Mouse (Mus musculus): ENCODE data around the gene Nrxn2.

Nrxn2 gene

GRCm38 (mm10) chr19:6519483-6519882 is 101.0 kb downstream of the Nrxn2 start:
- DNase-seq (ENCODE audit: low spot score), result peak; percentile 55

DNA sequence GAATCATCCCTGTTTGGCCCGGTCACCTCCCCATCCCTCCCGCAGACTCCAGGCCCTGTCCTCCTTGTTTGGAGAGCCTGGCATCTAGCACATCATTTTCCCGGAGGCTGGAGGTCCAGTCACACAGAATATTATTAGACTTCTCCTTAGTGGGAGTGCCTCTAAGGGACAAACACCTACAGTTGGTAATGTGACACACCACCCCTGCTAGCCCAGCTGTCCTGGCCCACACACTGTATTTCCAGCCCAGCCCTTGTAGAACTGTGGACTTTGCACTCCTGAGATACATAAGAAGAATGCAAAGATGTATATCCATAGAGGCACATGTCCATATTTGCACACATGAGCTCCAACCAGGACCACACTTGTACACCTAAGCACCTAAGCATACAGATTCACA is 103.1 kb downstream of the Nrxn2 start:
- no peak for DNase-seq (ENCODE audit: low spot score)

DNA sequence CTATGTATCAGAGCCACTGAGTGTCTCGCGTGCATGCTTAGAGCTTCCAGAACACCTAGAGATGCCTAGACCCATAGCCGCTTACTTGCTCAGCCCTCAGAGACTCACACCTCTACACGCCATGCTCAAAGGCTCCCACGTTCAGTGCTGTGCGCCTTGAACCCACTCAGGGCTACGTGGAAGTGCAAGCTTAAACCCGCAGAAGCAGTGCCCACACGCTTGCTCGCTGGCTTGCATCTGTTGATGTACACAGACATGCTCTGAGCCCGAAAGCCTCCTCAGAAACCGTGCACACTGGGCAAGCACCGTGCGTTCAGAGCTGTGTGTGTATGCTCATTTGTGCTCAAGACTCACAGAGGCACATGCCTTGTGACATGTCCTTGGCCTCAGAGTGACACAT is 103.8 kb downstream of the Nrxn2 start:
- DNase-seq (ENCODE audit: low spot score), result no peak

GRCm38 (mm10) chr19:6525023-6525422 is 106.5 kb downstream of the Nrxn2 start:
- no peak for DNase-seq (ENCODE audit: low spot score)

DNA sequence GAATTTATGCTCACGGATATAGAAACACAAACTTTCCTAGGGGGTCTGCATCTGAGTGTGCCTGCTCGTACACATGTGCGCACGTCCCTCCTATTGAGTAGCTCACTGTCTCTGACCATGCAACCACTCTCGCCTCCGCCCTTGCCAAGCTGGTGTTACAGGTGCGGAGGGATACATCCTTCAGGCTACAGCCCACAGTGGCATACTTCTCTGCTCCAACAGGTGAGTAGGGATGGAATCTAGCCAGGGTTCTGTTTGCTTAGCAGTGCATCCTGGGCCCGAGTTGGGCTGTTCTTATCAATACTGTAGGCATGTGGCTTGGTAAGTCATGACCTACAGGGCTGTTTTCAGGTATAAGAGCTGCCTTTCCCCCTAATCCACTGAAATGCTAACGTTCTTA is 107.5 kb downstream of the Nrxn2 start:
- no peak for DNase-seq (ENCODE audit: low spot score)

- DNase-seq (ENCODE audit: low spot score), result no peak
Observed at GRCm38 (mm10) chr19:6527439-6527838, 108.9 kb downstream of the Nrxn2 start.

- DNase-seq (ENCODE audit: low spot score), result no peak
Observed at GRCm38 (mm10) chr19:6527839-6528531, 109.5 kb downstream of the Nrxn2 start.

DNA sequence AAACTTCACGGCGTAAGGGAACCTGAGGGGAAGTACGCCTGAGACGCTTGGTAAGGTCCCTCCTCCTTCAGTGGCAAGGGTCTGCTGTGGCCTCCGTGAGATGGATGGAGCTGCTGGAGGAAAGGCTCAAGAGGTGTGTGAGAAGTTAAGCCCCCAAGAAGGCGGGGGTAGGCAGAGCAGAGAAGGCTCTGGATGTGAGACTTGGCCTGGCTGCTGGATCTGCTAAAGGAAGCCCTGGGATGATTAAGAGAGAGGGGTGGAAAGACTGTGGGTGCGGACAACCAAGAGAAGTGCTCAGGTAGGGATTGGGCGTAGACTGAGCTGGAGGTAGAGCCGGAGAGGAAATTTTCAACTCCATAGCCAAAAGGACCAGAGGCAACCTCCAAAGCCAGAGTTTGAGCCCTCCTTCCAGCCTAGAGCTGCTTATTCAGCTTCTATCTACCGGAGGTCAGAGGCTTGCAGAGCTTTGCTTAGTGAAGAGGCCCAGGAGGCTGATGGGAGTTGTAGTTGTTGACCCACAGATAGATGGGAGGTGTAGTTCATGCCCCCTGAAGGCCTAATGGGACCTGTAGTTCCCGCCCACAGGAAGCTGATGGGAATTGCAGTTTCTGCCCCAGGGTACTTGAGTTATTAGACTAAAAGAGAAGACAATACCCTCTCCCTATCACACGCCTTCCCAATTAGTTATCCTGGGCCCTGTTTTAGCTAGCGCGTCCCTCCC is 110.9 kb downstream of the Nrxn2 start:
- peak; percentile 89 for DNase-seq (ENCODE audit: low spot score)

GRCm38 (mm10) chr19:6530359-6530758 is 111.8 kb downstream of the Nrxn2 start:
- peak; percentile 24 for DNase-seq (ENCODE audit: low spot score)

GRCm38 (mm10) chr19:6531011-6531631 is 112.6 kb downstream of the Nrxn2 start:
- DNase-seq (ENCODE audit: low spot score), result peak; percentile 60

GRCm38 (mm10) chr19:6531832-6532471 is 113.4 kb downstream of the Nrxn2 start:
- DNase-seq (ENCODE audit: low spot score), result peak; percentile 67

DNA sequence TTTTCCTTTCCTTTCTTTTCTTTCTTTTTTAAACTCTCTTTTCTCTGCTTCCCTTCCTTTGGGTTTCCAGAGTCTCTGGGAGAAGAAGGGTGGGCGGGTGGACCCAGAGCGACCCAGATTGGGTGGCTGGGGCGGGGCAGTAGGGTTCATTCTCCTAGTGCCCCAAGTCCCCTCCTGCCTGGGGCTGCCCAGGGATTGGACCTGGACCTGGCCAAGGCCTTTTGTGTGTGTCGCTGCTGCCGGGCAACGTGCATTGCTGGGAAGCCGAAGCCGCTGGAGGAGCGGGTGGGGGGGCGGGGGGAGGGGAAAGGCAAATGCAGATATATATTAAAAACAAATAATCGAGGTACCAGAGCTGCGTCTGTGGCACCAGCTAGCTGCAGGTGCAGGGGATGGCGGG is 114.1 kb downstream of the Nrxn2 start:
- peak; percentile 62 for DNase-seq (ENCODE audit: low spot score)

- DNase-seq (ENCODE audit: low spot score), result no peak
Observed at GRCm38 (mm10) chr19:6533290-6534117, 115.0 kb downstream of the Nrxn2 start.

- DNase-seq (ENCODE audit: low spot score), result peak; percentile 62
Observed at GRCm38 (mm10) chr19:6534118-6534415, 115.5 kb downstream of the Nrxn2 start.

DNA sequence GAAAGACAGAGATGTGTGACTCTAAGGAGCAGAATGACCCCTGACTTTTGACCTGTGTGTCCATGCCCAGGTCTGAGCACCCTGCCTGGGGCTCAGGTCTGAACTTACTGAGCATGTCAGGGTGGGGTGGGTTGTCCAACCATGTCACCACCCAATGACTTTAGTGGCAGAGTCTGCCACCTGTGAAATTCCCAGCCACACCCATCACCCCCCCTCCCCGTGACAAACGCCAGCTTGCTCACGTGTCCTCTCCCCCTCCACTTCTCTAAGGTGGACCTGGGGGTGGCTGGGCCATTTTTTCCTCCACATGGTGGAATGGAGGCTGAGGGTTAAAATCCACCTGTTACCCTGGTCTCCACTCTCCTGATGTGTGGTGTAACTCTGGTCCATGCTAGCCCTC is 117.7 kb downstream of the Nrxn2 start:
- DNase-seq (ENCODE audit: low spot score), result no peak

DNA sequence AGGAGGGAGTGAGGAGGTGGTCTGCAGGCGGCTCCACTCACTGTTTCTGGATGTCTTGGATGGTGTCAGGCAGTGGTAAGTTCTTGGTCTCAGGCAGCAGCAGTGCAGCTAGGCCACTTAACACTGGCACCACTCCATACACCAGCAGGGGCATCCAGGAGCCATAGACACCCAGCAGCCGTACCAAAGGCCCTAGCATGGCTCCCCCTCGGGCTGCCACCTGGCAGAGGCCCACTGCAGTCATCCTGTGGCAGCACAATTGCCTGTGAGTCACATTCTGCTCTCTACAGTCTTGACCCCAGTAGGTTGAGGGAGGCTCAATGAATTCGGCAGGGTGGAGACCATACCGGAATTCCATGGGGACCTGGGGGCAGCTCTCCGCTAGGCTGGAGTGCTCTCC is 118.2 kb downstream of the Nrxn2 start:
- no peak for DNase-seq (ENCODE audit: low spot score)

DNA sequence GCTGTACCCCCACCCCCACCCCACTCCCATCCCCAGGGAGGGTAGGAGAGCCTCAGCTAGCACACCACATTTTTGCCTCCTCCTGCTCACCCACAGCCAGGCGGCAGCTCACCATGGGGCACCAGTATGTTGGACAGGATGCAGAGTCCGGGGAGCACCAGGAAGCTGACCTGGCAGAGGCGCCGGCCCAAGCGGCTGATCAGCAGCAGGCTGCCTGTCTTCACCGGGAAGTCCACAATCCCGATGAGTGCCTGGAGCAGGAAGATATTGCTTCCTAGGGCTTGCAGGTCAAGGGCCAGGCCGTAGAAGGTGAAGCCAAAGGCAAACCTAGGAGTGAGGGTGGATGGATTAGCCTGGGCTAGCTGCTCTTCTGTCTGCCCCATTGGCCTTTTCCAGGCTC is 119.0 kb downstream of the Nrxn2 start:
- no peak for DNase-seq (ENCODE audit: low spot score)

GRCm38 (mm10) chr19:6538546-6538945 is 120.0 kb downstream of the Nrxn2 start:
- no peak for DNase-seq (ENCODE audit: low spot score)

GRCm38 (mm10) chr19:6539592-6539991 is 121.1 kb downstream of the Nrxn2 start:
- DNase-seq (ENCODE audit: low spot score), result no peak

DNA sequence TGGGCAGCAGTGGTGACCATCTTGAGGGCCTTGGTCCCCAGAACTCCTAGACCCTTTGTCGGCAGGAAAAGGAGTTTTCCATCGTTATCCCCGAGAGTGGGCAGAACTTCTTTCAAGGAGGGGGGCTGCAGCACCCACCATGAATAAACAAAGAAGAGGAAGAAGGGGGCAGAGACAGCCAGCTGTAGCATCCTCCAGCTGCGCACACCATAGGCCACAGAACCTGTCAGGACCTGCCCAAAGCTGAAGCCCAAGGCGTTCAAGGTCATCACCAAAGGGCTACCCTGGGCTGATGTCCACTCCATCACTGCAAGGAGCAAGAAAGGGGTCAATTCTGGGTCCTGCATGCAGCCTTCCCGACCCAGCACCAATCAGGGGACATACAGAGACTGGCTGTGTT is 121.7 kb downstream of the Nrxn2 start:
- no peak for DNase-seq (ENCODE audit: low spot score)

- no peak for DNase-seq (ENCODE audit: low spot score)
Observed at GRCm38 (mm10) chr19:6541521-6541920, 123.0 kb downstream of the Nrxn2 start.

Data from embryo, embryonic 10 days (tissue).